In genomic region chr1:23282215-23282869, GRCm38 (mm10) we compare ENCODE assay signal across 16 mouse cellular contexts.
DNase-seq lines count a peak whose midpoint lies in the region; ATAC-seq and TF ChIP-seq lines count a peak whose summit lies in the region.
"Had no signal": no experiment of that assay in that cellular context is flagged by ENCODE, and none has a peak within 500 bp of the region (broad histone marks: within the 10 kb centered on the region; RNA-seq: fewer than 3 reads in every experiment).

No protein-coding gene starts in this region.

- H3K79me2 ChIP-seq in MEL (ENCODE audit: control insufficient read depth, insufficient read depth, low read length, poor library complexity), result no peaks in the 10 kb centered on the region; the same call in 1 of the 2 replicates

- H3K9ac ChIP-seq in heart, embryonic 13.5 days, result no peak overlapping the region
- H3K9ac ChIP-seq in MEL (ENCODE audit: control insufficient read depth, low read depth, low read length, poor library complexity, severe bottlenecking), result no peak overlapping the region
- H3K9ac ChIP-seq in liver, embryonic 16.5 days (ENCODE audit: low read depth, low read length), result peak overlapping the region; percentile 46; the same call in 1 of the 2 replicates
- H3K9ac ChIP-seq: limb, embryonic 15.5 days; neural tube, embryonic 12.5 days had no signal

- WGBS in heart, embryonic 13.5 days, result 78% methylated on average over 2 of the region's 2 CpGs
- 25% methylated on average over 2 of the region's 2 CpGs for WGBS in liver, embryonic 16.5 days (ENCODE audit: insufficient replicate concordance)

- peak overlapping the region; percentile 61 for H3K27ac ChIP-seq in heart, embryonic 13.5 days (replicated peaks)
- peak overlapping the region; percentile 72 for H3K27ac ChIP-seq in MEL (ENCODE audit: control insufficient read depth, low read depth, low read length)
- H3K27ac ChIP-seq in liver, embryonic 16.5 days (ENCODE audit: low read length), result peak overlapping the region; percentile 96
- H3K27ac ChIP-seq: hindbrain, embryonic 10.5 days; layer of hippocampus, adult 2 months; limb, embryonic 15.5 days; neural tube, embryonic 12.5 days had no signal

- no peak for TF ChIP-seq CTCF in MEL (IDR thresholded peaks at IDR 0.05 in 2 of 3, conservative IDR thresholded peaks at IDR 0.05 in 1 of 3; ENCODE audit: control insufficient read depth in 1 of 3, insufficient read depth in 1 of 3, low read depth in 2 of 3, low read length in 3 of 3, poor library complexity in 1 of 3, severe bottlenecking in 1 of 3)

- peaks cover 45% of the 10 kb centered on the region for H3K4me1 ChIP-seq in heart, embryonic 13.5 days
- H3K4me1 ChIP-seq in MEL (ENCODE audit: control insufficient read depth in 1 of 2, insufficient read depth in 2 of 2, low read length in 2 of 2), result peaks cover 19 to 42% of the 10 kb centered on the region in 2 experiments
- H3K4me1 ChIP-seq in liver, embryonic 16.5 days (ENCODE audit: control insufficient read depth, low read depth, low read length), result peaks cover 27% of the 10 kb centered on the region
- H3K4me1 ChIP-seq: hindbrain, embryonic 10.5 days; limb, embryonic 15.5 days; neural tube, embryonic 12.5 days had no signal

- H3K36me3 ChIP-seq in heart, embryonic 13.5 days, result peaks cover 48% of the 10 kb centered on the region
- H3K36me3 ChIP-seq in MEL (ENCODE audit: control insufficient read depth in 1 of 2, insufficient read depth in 2 of 2, low read length in 2 of 2), result peaks cover 3 to 51% of the 10 kb centered on the region in 2 experiments
- no peaks in the 10 kb centered on the region; the same call in 1 of the 2 replicates for H3K36me3 ChIP-seq in liver, embryonic 16.5 days (ENCODE audit: control insufficient read depth, insufficient read depth)
- H3K36me3 ChIP-seq: limb, embryonic 15.5 days had no signal

- peak overlapping the region; percentile 8; the same call in 1 of the 2 replicates for H3K4me2 ChIP-seq in heart, embryonic 13.5 days
- peak overlapping the region; percentile 56 for H3K4me2 ChIP-seq in liver, embryonic 16.5 days (ENCODE audit: low read depth, low read length)
- H3K4me2 ChIP-seq: limb, embryonic 15.5 days; neural tube, embryonic 12.5 days had no signal

- no peak overlapping the region for H3K4me3 ChIP-seq in heart, embryonic 13.5 days
- H3K4me3 ChIP-seq in MEL (ENCODE audit: control insufficient read depth in 1 of 2, insufficient read depth in 1 of 2, low read depth in 2 of 2, low read length in 2 of 2), result no peak overlapping the region
- 0 out of 2 replicates have a peak overlapping the region, but pooled peaks have one; percentile 3 for H3K4me3 ChIP-seq in liver, embryonic 16.5 days (ENCODE audit: low read depth, low read length)
- H3K4me3 ChIP-seq: hindbrain, embryonic 10.5 days; layer of hippocampus, adult 2 months; limb, embryonic 15.5 days; neural tube, embryonic 12.5 days had no signal

- no peaks in the 10 kb centered on the region for H3K9me3 ChIP-seq in heart, embryonic 13.5 days
- H3K9me3 ChIP-seq in MEL (replicated peaks; ENCODE audit: insufficient read depth, low read length), result no peaks in the 10 kb centered on the region
- no peaks in the 10 kb centered on the region for H3K9me3 ChIP-seq in liver, embryonic 16.5 days (replicated peaks; ENCODE audit: control insufficient read depth, low read length)
- H3K9me3 ChIP-seq: hindbrain, embryonic 10.5 days; limb, embryonic 15.5 days; neural tube, embryonic 12.5 days had no signal

- H3K27me3 ChIP-seq in heart, embryonic 13.5 days (replicated peaks), result no peaks in the 10 kb centered on the region
- no peaks in the 10 kb centered on the region for H3K27me3 ChIP-seq in MEL (ENCODE audit: control insufficient read depth in 1 of 2, insufficient read depth in 2 of 2, low read length in 2 of 2)
- H3K27me3 ChIP-seq in liver, embryonic 16.5 days (ENCODE audit: control insufficient read depth, insufficient read depth, low read depth, low read length), result no peaks in the 10 kb centered on the region
- H3K27me3 ChIP-seq: limb, embryonic 15.5 days; neural tube, embryonic 12.5 days had no signal

- TF ChIP-seq POLR2A in MEL (IDR thresholded peaks at IDR 0.05; ENCODE audit: control insufficient read depth in 1 of 2, insufficient read depth in 1 of 2, low read depth in 1 of 2, low read length in 2 of 2, poor library complexity in 1 of 2), result no peak

- no peak for DNase-seq in heart, adult 11 months
- DNase-seq in MEL (ENCODE audit: low read depth, low spot score), result peak; percentile 88
- no peak for DNase-seq in kidney, adult 11 months
- DNase-seq in kidney, postnatal 36 days, result no peak
- DNase-seq: B cell, adult 2 months; cerebellum, adult 18-20 months; kidney, adult 2 months; right cerebral cortex, postnatal 4 days; thymus, postnatal 4 days had no signal

- ATAC-seq in heart, embryonic 13.5 days (ENCODE audit: extremely low read depth, insufficient number of reproducible peaks, low FRiP score, low TSS enrichment), result peak; percentile 92
- peak; percentile 97 for ATAC-seq in erythroblast, adult 5-6 weeks (replicated peaks; ENCODE audit: low FRiP score, poor library complexity, severe bottlenecking)
- ATAC-seq in liver, embryonic 16.5 days (ENCODE audit: low read depth), result peak; percentile 100

- TF ChIP-seq EP300 in MEL (IDR thresholded peaks at IDR 0.05; ENCODE audit: low read depth in 1 of 2, low read length in 2 of 2), result peak; percentile 96 to 98

- no peak for TF ChIP-seq RAD21 in MEL (IDR thresholded peaks at IDR 0.05; ENCODE audit: low read depth, low read length)

TF ChIP-seq in MEL, 35 proteins besides CTCF, POLR2A, EP300 and RAD21:
- TF ChIP-seq BHLHE40 (IDR thresholded peaks at IDR 0.05; ENCODE audit: borderline replicate concordance, low read depth, low read length) (peak; percentile 12; the same call in 1 of the 2 replicates), MYB (IDR thresholded peaks at IDR 0.05; ENCODE audit: low read depth, low read length) (no peak), HCFC1 (IDR thresholded peaks at IDR 0.05; ENCODE audit: low read depth, low read length) (peak; percentile 52; the same call in 1 of the 2 replicates), TCF12 (IDR thresholded peaks at IDR 0.05; ENCODE audit: low read depth, low read length) (peak; percentile 99), TBP (IDR thresholded peaks at IDR 0.05; ENCODE audit: low read depth, low read length) (no peak), MAFK (IDR thresholded peaks at IDR 0.05; ENCODE audit: borderline replicate concordance, low read depth, low read length) (0 out of 2 replicates have a peak, but pooled peaks have one; percentile 62), ETS1 (IDR thresholded peaks at IDR 0.05; ENCODE audit: low read depth, low read length) (peak; percentile 93), NELFE (IDR thresholded peaks at IDR 0.05; ENCODE audit: low read depth, low read length) (no peak), RCOR1 (IDR thresholded peaks at IDR 0.05; ENCODE audit: low read depth, low read length) (peak; percentile 80), TAL1 (IDR thresholded peaks at IDR 0.05; ENCODE audit: low read length) (peak; percentile 99), MAZ (IDR thresholded peaks at IDR 0.05; ENCODE audit: low read depth, low read length) (0 out of 2 replicates have a peak, but pooled peaks have one; percentile 30), SIN3A (IDR thresholded peaks at IDR 0.05; ENCODE audit: low read length) (peak; percentile 87), GATA1 (IDR thresholded peaks at IDR 0.05; ENCODE audit: low read depth, low read length) (peak; percentile 98)
